Mouse (Mus musculus): ENCODE results near the gene Nkapl. TPM values are rescaled to one million over a fixed set of nuclear protein-coding genes. Genes with fewer than 3 reads are reported as not detected.
"Not testable (repeated sequence)": the region's sequence is repeated elsewhere in the genome, so short reads cannot be mapped to it uniquely, and the experiment has no call there.

Nkapl gene
- total RNA-seq (2015; ENCODE audit: low replicate concordance) = not detected in 2 replicates
- not detected in 2 replicates for total RNA-seq (2017; ENCODE audit: low replicate concordance)

DNA sequence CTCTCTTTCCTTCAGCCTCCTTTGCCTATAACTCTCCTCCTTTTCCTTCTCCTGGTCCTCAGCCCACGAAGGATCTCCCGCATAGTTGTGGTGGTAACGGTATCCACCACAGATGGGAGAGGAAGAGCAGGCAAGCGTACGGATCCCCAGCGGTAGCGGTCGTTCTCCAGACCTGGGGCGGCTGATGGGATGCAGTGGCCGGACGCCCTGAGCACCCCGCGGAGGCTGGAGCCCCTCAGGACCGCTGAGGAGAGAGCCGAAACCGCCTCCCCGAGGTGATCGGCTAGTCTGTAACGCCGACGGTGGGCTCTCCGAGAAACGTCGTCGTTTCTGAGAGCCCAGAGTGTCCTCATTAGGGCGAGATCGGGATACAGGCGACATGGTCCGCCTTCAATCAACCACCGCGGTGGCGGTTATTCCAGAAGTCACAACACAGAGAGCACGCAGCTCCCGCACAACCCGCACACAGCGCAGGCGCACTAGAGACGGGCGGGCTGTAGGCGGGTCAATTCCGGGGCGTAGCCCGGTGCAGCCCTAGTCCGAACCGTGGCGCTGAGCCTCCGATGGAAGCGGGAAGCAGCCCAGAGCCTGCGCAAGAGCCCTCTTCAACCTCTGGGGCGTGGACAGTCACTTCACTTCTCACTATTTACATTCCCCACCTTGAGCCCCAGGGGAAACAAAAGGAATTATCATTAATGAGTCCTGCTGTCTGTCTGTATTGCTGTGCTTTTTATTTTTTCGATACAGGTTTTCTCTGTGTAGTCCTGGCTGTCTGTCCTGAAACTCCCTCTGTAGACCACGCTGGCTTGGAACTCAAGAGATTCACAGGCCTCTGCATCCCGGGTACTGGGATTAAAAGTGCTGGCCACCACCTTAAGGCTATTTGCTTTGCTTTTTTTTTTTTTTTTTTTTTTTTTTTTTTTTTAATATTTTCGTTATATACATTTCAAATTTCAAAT lies at the start of gene Nkapl:
TSS of gene Nkapl (minus strand) at position 449 of the 959 bp plus-strand sequence.
- ATAC-seq (replicated peaks; ENCODE audit: low FRiP score, poor library complexity, severe bottlenecking) = peak; percentile 100

DNA sequence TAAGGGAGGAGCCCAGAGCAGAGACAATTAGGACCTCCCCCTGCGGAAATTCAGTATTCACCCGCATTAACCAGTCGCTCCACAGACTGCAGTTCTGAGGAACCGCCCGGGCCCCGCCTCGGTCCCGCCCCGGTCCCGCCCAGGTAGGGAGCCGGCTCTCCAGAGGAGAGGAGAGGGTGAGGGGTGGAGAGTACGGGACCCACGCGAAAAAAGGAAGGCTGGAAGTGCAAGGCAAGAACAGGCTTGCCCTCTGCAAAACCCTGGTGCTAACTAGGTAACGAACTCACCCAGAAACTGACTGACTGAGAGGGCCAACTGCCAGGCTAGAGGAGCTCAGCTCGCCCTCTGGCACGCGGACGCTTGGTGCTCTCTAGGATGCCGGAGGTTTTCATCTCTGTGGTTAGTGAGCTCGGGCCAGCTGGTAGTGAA lies 37.9 kb upstream of the Nkapl start:
- peak; percentile 94 for ATAC-seq (replicated peaks; ENCODE audit: low FRiP score, poor library complexity, severe bottlenecking)

DNA sequence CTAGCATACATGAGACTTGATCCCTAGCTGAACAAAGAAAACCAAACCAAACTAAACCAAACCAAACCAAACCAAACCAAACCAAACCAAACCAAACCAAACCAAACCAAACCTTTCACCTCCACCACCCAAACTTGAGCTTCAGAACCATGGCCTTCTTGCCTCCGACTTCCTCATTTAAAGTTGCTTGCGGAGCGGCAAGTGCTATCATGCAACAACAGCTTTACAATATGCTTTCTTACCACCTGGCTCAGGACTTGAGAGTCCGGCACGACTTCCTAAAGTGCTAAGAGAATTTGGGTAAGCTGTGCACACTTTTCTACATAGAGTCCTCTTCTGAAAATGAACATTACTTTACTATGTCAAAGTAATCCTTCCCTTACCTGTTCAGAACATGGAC lies 34.0 kb upstream of the Nkapl start:
- no peak for ATAC-seq (replicated peaks; ENCODE audit: low FRiP score, poor library complexity, severe bottlenecking)

- peak; percentile 77 for ATAC-seq (replicated peaks; ENCODE audit: low FRiP score, poor library complexity, severe bottlenecking)
Measured at GRCm38 (mm10) chr13:21501182-21501581, 32.9 kb upstream of the Nkapl start, which contains the start of gene Gm11273. TSS of gene Gm11273 (minus strand) at chr13:21501418.

GRCm38 (mm10) chr13:21495080-21495479 lies 26.8 kb upstream of the Nkapl start, which contains the start of gene AK157302:
TSS of gene AK157302 (plus strand) at chr13:21495223.
- no peak for ATAC-seq (replicated peaks; ENCODE audit: low FRiP score, poor library complexity, severe bottlenecking)

DNA sequence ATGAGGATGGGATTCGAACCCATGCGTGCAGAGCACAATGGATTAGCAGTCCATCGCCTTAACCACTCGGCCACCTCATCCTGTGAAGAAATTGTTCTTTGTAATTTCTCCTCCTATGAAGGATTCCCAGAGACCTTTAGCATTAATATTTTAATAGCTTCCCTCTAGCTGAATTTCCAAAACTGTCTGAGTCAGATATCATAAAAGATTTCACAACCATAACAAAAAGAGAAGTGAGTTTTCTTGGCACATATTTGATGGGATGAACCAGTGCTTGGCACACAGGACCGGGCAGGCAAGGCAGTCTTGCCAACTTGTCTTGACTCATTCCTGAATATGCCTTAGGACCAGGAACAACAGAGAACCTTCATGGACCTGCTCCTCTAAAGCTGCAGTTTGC lies 24.5 kb upstream of the Nkapl start:
- no peak for ATAC-seq (replicated peaks; ENCODE audit: low FRiP score, poor library complexity, severe bottlenecking)

GRCm38 (mm10) chr13:21486881-21487280 lies 18.6 kb upstream of the Nkapl start:
- no peak for ATAC-seq (replicated peaks; ENCODE audit: low FRiP score, poor library complexity, severe bottlenecking)

- ATAC-seq (replicated peaks; ENCODE audit: low FRiP score, poor library complexity, severe bottlenecking) = not testable (repeated sequence)
Measured at GRCm38 (mm10) chr13:21478759-21479670, 10.7 kb upstream of the Nkapl start, which contains the start of the genes Zkscan4 and Gm10065. TSS of gene Zkscan4 (plus strand) at chr13:21478907. TSS of gene Gm10065 (minus strand) at chr13:21479441.

DNA sequence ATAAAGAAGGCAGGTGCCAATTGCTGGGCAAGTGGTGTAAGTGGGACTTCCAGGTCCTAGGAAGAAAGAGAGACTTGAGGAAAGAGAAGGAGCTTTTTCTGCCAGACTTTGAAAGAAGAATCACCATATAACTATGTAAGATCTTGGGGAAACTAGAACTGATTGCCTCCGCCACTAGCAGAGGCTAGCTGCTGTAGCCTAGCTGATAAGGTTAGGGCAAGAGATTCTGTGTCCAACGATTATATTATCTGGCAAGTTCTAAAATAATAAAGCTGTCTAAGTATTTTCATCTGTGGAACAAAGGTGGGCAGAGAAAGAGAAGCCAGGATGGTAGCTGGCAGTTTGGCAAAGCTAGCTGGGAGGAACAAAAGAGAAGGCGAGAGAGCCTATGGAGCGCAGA lies 4.1 kb upstream of the Nkapl start:
- ATAC-seq (replicated peaks; ENCODE audit: low FRiP score, poor library complexity, severe bottlenecking) = no peak

GRCm38 (mm10) chr13:21469097-21469496 lies 788 bp upstream of the Nkapl start:
- no peak for ATAC-seq (replicated peaks; ENCODE audit: low FRiP score, poor library complexity, severe bottlenecking)

DNA sequence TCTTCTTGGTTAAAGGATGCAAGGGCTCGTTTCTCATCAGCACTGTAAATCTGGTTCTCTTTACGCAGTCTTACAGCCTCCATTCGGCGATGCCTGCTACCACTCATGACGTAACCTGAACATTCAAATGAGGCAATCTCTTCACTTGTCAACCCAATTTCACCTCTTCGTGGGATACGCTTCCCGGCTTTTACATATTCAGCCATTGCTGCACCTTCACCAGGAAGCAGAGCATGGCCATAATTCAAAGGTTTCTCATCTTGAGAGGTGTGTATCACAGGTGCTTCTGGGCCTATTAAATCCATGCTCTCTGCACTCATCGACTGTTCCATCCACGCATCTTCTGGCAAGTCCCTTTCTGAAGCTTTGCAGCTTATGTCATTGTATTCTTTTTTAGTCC lies 973 bp downstream of the Nkapl start:
- ATAC-seq (replicated peaks; ENCODE audit: low FRiP score, poor library complexity, severe bottlenecking) = no peak

- not testable (repeated sequence) for ATAC-seq (replicated peaks; ENCODE audit: low FRiP score, poor library complexity, severe bottlenecking)
Measured at GRCm38 (mm10) chr13:21462516-21462915, 5.8 kb downstream of the Nkapl start.

DNA sequence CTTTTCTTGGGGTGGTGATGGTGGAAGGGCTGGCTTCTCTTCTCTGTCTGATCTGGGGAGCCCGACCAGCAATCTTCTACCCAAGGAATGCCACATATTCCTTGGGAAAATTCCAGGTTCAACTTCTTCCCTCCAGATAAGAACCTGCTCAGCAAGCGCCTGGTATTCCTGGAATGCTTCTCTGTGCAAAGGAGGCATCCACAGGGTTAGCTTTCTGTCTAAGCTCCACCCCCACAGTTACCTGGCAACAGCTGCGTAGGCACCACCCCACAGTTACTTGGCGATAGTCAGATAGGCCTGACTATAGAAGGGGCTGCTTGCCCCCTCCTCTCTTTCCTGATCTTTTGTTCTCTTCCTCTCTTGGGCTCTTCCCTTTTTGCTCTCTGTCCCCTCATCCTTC lies 12.0 kb downstream of the Nkapl start:
- ATAC-seq (replicated peaks; ENCODE audit: low FRiP score, poor library complexity, severe bottlenecking) = no peak

GRCm38 (mm10) chr13:21454133-21454532 lies 14.2 kb downstream of the Nkapl start:
- ATAC-seq (replicated peaks; ENCODE audit: low FRiP score, poor library complexity, severe bottlenecking) = no peak

GRCm38 (mm10) chr13:21453449-21453848 lies 14.9 kb downstream of the Nkapl start, which contains the start of gene Zscan26:
TSS of gene Zscan26 (minus strand) at chr13:21453730.
- ATAC-seq (replicated peaks; ENCODE audit: low FRiP score, poor library complexity, severe bottlenecking) = no peak; the same call in 1 of the 2 replicates

GRCm38 (mm10) chr13:21453042-21453441 lies 15.3 kb downstream of the Nkapl start:
- no peak for ATAC-seq (replicated peaks; ENCODE audit: low FRiP score, poor library complexity, severe bottlenecking)

- no peak for ATAC-seq (replicated peaks; ENCODE audit: low FRiP score, poor library complexity, severe bottlenecking)
Measured at GRCm38 (mm10) chr13:21447856-21448614, 20.3 kb downstream of the Nkapl start.

- ATAC-seq (replicated peaks; ENCODE audit: low FRiP score, poor library complexity, severe bottlenecking) = no peak
Measured at GRCm38 (mm10) chr13:21446796-21447195, 21.5 kb downstream of the Nkapl start.

DNA sequence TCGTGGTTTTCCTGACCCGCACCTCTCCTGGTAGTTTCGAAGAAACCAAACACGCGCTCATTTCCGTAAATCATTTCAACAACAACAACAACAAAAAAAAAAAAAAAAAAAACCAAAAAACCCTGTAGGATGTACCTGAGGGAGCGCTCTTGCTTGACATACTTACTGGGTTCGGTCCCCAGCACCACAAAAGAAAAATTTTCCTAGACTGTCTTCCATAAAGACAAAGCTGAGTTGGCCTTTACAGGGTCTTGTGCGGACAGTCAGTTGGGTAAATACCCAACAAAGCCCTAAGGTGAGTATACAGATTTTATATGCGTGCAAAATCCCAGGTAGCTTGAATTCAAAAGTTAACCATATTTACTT lies 27.1 kb downstream of the Nkapl start:
- ATAC-seq (replicated peaks; ENCODE audit: low FRiP score, poor library complexity, severe bottlenecking) = no peak

Measured in erythroid progenitor cell, adult 5-6 weeks (primary cell).